Mouse (Mus musculus) mouse trophoblast stem cell (cell line): ENCODE measurements around the gene Scap.
"Not testable (repeated sequence)": the region's sequence is repeated elsewhere in the genome, so short reads cannot be mapped to it uniquely, and the experiment has no call there.

Experiments
- in situ Hi-C, 2 experiments: fragments of 300-500 bp; cut with MseI, MboI; formaldehyde crosslinking; loops; 2 replicates in 1 of 2; 3 replicates in 1 of 2; pipeline ENCODE4 v1.15.1; 2025

The Scap gene

DNA sequence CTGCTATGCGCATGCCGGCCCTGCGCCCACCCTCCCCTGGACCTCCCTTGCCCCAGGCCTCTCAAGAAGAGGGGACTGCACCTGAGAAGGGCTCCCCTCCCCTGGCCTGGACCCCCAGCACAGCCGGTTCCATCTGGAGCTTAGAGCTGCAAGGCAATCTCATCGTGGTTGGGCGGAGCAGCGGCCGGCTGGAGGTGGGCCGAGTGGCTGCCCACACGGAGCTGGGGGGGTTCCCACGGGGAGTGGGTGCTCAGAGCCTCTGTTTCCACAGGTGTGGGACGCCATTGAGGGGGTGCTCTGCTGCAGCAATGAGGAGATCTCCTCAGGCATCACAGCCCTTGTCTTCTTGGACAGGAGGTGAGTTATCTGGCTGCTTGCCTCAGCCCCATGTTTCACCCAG lies 48.2 kb downstream of the Scap start:
- in situ Hi-C loops = no loop called here

GRCm38 (mm10) chr9:110384369-110384929 lies 51.4 kb downstream of the Scap start:
- in situ Hi-C loops = no loop called here

DNA sequence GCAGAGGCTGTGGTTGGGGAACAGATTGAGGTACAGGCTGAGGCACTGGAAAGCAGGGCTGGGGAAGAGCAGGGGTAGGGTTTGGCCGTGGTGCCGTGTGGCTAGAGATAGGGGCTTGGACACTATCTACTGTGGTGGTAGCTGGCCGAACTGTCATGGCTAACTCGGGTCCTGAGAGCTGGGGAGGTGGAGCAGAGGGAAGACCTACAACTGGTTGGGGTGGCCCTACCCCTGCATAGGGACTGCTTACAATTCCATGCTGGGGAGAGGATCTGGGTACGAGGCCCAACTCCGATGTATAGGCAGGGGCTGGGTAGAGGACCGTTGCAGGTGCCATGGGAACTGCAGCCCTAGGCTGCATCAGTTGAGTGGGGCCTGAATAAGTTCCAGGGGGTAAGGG lies 54.9 kb downstream of the Scap start:
- in situ Hi-C loops = no loop called here

GRCm38 (mm10) chr9:110390843-110391242 lies 57.8 kb downstream of the Scap start:
- in situ Hi-C loops = no loop called here

DNA sequence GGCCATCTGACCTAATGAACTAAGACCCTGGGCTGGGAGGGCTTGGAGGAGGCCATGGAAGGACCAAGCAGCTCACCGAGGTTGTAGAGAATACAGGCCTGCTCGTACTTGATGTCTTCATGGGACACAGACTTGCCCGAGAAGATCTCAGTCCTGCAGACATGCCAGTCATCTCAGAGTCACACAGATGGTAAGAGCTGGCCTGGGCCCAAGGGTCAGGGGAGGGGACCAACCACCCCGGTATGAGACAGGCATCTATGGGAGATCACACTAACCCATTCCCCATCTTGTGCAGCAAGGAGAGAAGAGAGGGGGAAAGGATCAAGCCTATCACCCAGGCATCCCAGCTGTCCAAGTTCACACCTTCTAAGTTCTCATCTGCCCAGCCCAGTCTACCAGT lies 60.2 kb downstream of the Scap start:
- in situ Hi-C loops = no loop called here

GRCm38 (mm10) chr9:110400650-110401049 lies 67.6 kb downstream of the Scap start:
- in situ Hi-C loops = no loop called here

DNA sequence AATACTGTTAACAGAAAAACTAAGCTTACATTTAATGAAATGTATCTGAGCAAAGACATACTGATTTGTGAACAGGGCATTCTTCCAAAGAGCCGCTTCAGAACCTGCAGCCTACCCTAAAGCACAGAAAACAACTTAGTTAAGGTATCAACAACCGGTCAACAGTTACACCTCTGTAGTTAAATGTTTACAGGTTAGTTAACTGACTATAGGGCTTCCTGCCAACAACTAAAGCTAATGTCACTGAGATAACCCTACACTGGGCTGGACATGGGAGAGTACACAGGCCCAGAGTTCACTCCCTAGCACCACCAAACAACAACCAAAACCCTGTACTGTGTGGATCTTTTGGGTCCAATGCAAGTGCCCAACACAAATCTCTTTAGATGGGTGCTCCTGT lies 69.6 kb downstream of the Scap start:
- in situ Hi-C loops = no loop called here

DNA sequence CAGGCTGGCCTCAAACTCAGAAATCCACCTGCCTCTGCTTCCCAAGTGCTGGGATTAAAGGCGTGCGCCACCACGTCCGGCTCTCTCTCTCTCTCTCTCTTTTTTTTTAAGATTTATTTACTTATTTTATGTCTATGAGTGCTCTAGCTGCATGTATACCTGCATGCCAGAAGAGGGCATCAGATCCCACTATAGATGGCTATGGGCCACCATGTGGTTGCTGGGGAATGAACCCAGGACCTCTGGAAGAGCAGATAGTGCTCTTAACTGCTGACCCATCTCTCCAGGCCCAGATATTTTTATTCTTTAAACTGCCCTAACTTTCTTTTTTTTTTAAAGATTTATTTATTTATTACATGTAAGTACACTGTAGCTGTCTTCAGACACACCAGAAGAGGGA lies 70.2 kb downstream of the Scap start:
- in situ Hi-C loops = not testable (repeated sequence)

GRCm38 (mm10) chr9:110407311-110408098 lies 74.4 kb downstream of the Scap start:
- in situ Hi-C loops = no loop called here

- in situ Hi-C loops = no loop called here
These were observed 75.1 kb downstream of the Scap start, which contains the start of gene Ptpn23 for GRCm38 (mm10) chr9:110408099-110408773. Gene Ptpn23 (minus strand): TSS chr9:110408213.

GRCm38 (mm10) chr9:110410908-110411887 lies 78.1 kb downstream of the Scap start:
- in situ Hi-C loops = no loop called here

DNA sequence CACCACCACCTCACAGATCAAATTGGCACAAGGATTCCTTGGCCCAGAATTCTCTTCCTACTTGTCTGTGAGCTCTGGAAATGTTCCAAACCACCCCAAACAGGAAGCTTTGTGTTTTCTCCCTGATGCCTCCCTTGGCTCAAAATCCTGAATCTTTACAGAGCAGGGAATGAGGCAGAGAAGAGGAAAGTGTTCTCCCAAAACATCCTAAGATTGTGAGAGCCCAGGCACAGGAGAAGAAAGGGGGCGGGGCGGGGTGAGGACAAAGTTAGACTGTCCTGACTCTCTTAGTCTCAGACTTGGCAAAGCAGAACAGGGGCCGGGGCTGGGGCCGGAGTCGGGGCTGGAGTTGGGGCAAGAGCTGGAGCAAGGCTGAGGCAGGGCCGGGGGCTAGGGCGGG lies 79.8 kb downstream of the Scap start:
- in situ Hi-C loops = no loop called here

DNA sequence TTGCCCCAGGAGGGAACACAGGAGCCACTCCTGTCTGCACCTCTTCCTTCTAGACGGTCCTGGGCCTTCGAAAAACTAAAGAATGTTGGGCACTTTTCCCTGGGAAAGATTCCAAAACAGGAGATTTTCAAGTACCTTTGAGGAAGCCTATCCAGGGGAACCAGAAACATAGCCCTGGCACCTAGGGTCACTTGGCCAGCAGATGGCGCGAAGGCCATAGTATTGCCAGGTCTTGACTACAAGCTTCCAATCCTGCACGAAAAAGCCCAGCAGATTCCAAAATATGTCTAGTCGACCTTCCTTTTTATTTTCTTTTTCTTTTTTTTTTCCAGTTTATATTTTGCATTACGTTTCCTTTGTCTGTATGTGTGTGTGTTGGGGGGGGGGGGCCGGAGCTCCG lies 80.7 kb downstream of the Scap start:
- in situ Hi-C loops = no loop called here

GRCm38 (mm10) chr9:110419511-110420112 lies 86.5 kb downstream of the Scap start, which contains the start of gene Ngp:
Gene Ngp (plus strand): TSS chr9:110419747.
- in situ Hi-C loops = no loop called here

DNA sequence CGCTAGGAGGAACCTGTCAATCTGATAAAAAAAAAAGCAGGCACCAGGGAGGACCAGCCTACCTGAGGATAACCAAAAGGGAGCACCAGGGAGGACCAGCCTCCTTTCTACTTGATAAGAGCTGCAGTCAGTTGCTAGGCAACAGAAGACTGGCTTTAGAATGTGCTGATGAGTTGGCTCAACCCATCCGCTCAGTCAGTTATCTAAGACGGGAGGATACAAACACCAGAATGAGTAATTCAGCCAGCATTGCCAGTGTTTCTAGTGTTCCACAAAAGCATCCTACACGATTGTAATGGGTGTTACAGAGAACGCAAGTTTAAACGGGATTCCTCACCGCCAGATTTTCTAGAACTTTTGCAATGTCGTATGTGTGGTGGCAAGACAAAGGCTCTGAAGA lies 98.2 kb downstream of the Scap start:
- in situ Hi-C loops = no loop called here

DNA sequence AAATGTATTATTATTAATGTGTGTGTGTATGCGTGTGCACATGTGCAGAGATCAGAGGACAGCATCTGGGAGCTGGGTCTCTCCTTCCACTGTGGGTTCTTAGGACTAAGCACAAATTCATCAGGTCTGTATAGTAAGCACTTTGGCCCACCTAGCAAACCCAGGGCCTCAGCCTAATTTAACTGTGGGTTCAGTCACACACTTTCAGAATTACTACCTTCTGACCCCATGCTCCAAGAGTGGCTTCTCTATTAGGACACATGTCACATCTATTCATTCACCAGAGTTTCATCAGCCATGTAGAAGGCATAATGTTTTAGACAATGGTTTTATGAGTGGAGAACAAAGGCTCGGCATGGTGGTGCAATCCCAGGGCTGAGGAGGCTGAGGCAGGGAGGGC lies 100.0 kb downstream of the Scap start:
- in situ Hi-C loops = no loop called here
